Mouse (Mus musculus) embryonic fibroblast, embryonic 13.5 days (primary cell): ENCODE data around the gene Zfp600.
"Not testable (repeated sequence)": the region's sequence is repeated elsewhere in the genome, so short reads cannot be mapped to it uniquely, and the experiment has no call there.

ENCODE experiments used
- CTCF ChIP-seq: IDR thresholded peaks from 2 replicates; pipeline ENCODE4 v1.5.1; 2011; ENCODE audit warnings: mild to moderate bottlenecking, control low read depth, low read length, moderate library complexity, borderline replicate concordance; ENCODE audit not compliant: insufficient read depth
- POLR2A ChIP-seq: IDR thresholded peaks from 2 replicates; pipeline ENCODE4 v1.6.1; 2011; ENCODE audit warnings: low read depth, mild to moderate bottlenecking, control low read depth, low read length, moderate library complexity

DNA sequence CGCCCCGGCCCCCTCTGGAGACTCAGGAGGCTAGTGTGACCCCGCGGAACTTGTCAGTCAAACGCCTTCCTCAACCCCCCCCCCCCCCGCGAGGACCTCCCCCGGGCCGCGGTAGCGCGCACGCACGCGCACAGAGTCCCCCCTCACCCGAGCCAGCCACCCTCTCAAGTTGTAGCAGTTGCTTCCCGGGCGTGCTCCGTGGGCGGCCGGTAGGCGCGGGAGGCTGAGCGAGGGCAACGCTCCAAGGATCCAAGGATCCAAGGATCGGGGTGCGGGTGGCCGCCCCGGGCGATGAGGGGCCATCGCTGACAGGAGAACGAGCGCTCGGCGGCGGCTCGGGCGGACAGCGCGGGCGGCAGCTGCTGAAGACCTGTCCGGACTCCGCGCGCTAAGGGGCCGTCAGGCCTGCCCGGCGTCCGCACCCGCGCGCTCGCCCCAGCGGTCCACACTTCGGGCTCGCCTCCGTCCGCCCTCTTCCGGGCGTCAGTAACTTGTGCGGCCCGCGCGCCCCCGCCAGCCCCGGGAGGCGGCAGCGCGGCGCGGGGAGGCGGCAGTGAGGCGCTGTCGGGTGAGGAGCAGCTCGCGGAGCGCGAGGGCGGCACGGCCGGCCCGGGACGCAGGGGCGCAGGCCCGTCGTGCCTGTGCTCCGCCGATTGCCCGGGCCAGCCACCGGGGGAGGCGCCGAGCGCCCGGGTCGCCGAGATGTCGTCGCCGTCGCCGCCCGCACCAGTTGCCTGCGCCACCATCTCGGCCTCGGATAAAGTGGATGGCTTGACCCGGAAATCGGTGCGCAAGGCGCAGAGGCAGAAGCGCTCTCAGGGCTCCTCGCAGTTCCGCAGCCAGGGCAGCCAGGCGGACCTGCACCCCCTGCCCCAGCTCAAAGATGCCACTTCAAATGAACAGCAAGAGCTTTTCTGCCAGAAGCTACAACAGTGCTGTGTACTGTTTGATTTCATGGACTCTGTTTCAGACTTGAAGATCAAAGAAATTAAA lies 82.9 kb downstream of the Zfp600 start:
- TF ChIP-seq POLR2A, CTCF: not testable (repeated sequence)
